Mouse (Mus musculus) kidney, postnatal 0 days (tissue): ENCODE measurements at regions not wholly inside any gene's neighbourhood (a gene's known extent, or its start where the extent isn't known, plus 50 kb on each side); places are given as distances from the start of the nearest gene placed in this dataset.

Experiments
- ATAC-seq: fragments of 200-750 bp; cut with Nextera tagmentation; replicated peaks from 2 replicates; pipeline ENCODE4 v1.8.0; 2017; ENCODE audit warnings: low read depth, moderate number of reproducible peaks, moderate TSS enrichment, moderate library complexity; ENCODE audit not compliant: low FRiP score
- DNase-seq: peaks from one replicate; pipeline ENCODE4 v3.0.0-alpha.2; 2016; ENCODE audit warnings: low spot score
- H3K27ac ChIP-seq: fragments of 300-500 bp; sonication (generic); 2 replicates; pipeline ENCODE4 v1.5.1; 2014; ENCODE audit warnings: mild to moderate bottlenecking
- H3K27me3 ChIP-seq: fragments of 300-500 bp; sonication (generic); 2 replicates; pipeline ENCODE4 v1.6.1; 2014; ENCODE audit warnings: low read length, mixed read lengths; ENCODE audit not compliant: insufficient read depth
- H3K36me3 ChIP-seq: fragments of 300-500 bp; sonication (generic); 2 replicates; pipeline ENCODE4 v1.6.1; 2014; ENCODE audit warnings: low read length, mixed read lengths; ENCODE audit not compliant: insufficient read depth
- H3K4me1 ChIP-seq: fragments of 300-500 bp; sonication (generic); replicated peaks from 2 replicates; pipeline ENCODE4 v1.6.1; 2014; ENCODE audit warnings: antibody characterized with exemption, low read length, mixed read lengths; ENCODE audit not compliant: insufficient read depth
- H3K4me2 ChIP-seq: fragments of 300-500 bp; sonication (generic); 2 replicates; pipeline ENCODE4 v1.6.1; 2014; ENCODE audit warnings: mild to moderate bottlenecking, low read length, moderate library complexity, mixed read lengths
- H3K4me3 ChIP-seq: fragments of 300-500 bp; sonication (generic); replicated peaks from 2 replicates; pipeline ENCODE4 v1.5.1; 2014; ENCODE audit warnings: low read depth, low read length
- H3K9ac ChIP-seq: fragments of 300-500 bp; sonication (generic); 2 replicates; pipeline ENCODE4 v1.6.1; 2014; ENCODE audit warnings: low read depth, low read length
- H3K9me3 ChIP-seq: fragments of 300-500 bp; sonication (generic); replicated peaks from 2 replicates; pipeline ENCODE4 v1.6.1; 2016; ENCODE audit warnings: low read length, inconsistent platforms, mixed read lengths
- CTCF ChIP-seq: IDR thresholded peaks from 2 replicates; pipeline ENCODE4 v1.5.1; 2016; ENCODE audit warnings: antibody characterized with exemption, low read depth, mild to moderate bottlenecking, moderate library complexity
- WGBS: fragments of 180-500 bp; shearing (Covaris S2); extraction: QIAGEN DNeasy Blood & Tissue Kit; methylation state at CpG from one replicate; pipeline ENCODE4 v1.1.7; 2014; 5-methylcytosine and 5-hydroxymethylcytosine counted together

GRCm38 (mm10) chr1:64284656-64285055 is 162.6 kb upstream of the Klf7 start:
- 57% methylated on average over 8 of the region's 8 CpGs for WGBS
- DNase-seq (peak; percentile 35), ATAC-seq (no peak)
- Histone ChIP-seq H3K4me2 (no peak overlapping the region), H3K9ac (no peak overlapping the region), H3K27me3 (no peaks in the 10 kb centered on the region), H3K4me3 (no peak overlapping the region), H3K9me3 (no peaks in the 10 kb centered on the region), H3K4me1 (0 out of 2 replicates have a peak, but pooled peaks cover 3% of the 10 kb centered on the region), H3K36me3 (no peaks in the 10 kb centered on the region), H3K27ac (no peak overlapping the region)
- TF ChIP-seq CTCF: no peak

- Histone ChIP-seq H3K9ac (no peak overlapping the region), H3K4me1 (no peaks in the 10 kb centered on the region), H3K27ac (no peak overlapping the region), H3K9me3 (no peaks in the 10 kb centered on the region), H3K4me3 (no peak overlapping the region), H3K36me3 (no peaks in the 10 kb centered on the region), H3K4me2 (no peak overlapping the region), H3K27me3 (no peaks in the 10 kb centered on the region)
- DNase-seq (no peak), ATAC-seq (no peak)
- TF ChIP-seq CTCF: no peak
Measured at GRCm38 (mm10) chr1:64275865-64276264, 153.8 kb upstream of the Klf7 start.

- Histone ChIP-seq H3K9me3 (no peaks in the 10 kb centered on the region), H3K4me2 (no peak overlapping the region), H3K27me3 (no peaks in the 10 kb centered on the region), H3K4me1 (no peaks in the 10 kb centered on the region), H3K27ac (no peak overlapping the region), H3K9ac (no peak overlapping the region), H3K36me3 (no peaks in the 10 kb centered on the region), H3K4me3 (no peak overlapping the region)
- DNase-seq (no peak), ATAC-seq (no peak)
- no peak for TF ChIP-seq CTCF
- 66% methylated on average over 3 of the region's 3 CpGs for WGBS
Measured at GRCm38 (mm10) chr1:64275086-64275802, 153.2 kb upstream of the Klf7 start.

GRCm38 (mm10) chr1:64257237-64257636 is 135.2 kb upstream of the Klf7 start:
- Histone ChIP-seq H3K4me1 (no peaks in the 10 kb centered on the region), H3K36me3 (no peaks in the 10 kb centered on the region), H3K9me3 (no peaks in the 10 kb centered on the region), H3K9ac (no peak overlapping the region), H3K27ac (no peak overlapping the region), H3K27me3 (no peaks in the 10 kb centered on the region), H3K4me2 (no peak overlapping the region), H3K4me3 (no peak overlapping the region)
- WGBS: 42% methylated on average over 2 of the region's 2 CpGs
- TF ChIP-seq CTCF: no peak
- no peak for ATAC-seq
- DNase-seq: no peak

GRCm38 (mm10) chr1:64255554-64256295 is 133.6 kb upstream of the Klf7 start:
- DNase-seq (no peak), ATAC-seq (no peak)
- H3K4me2 ChIP-seq: no peak overlapping the region
- no peak for TF ChIP-seq CTCF
- WGBS: 85% methylated on average over 14 of the region's 14 CpGs
- no peak overlapping the region for H3K27ac ChIP-seq
- no peak overlapping the region for H3K9ac ChIP-seq
- no peaks in the 10 kb centered on the region for H3K27me3 ChIP-seq
- H3K36me3 ChIP-seq: no peaks in the 10 kb centered on the region
- no peaks in the 10 kb centered on the region for H3K4me1 ChIP-seq
- no peak overlapping the region for H3K4me3 ChIP-seq
- H3K9me3 ChIP-seq: no peaks in the 10 kb centered on the region

GRCm38 (mm10) chr1:64254673-64255072 is 132.6 kb upstream of the Klf7 start:
- 88% methylated on average over 8 of the region's 8 CpGs for WGBS
- Histone ChIP-seq H3K9me3 (no peaks in the 10 kb centered on the region), H3K36me3 (no peaks in the 10 kb centered on the region), H3K27ac (no peak overlapping the region), H3K4me2 (no peak overlapping the region), H3K4me3 (no peak overlapping the region), H3K27me3 (no peaks in the 10 kb centered on the region), H3K4me1 (no peaks in the 10 kb centered on the region), H3K9ac (no peak overlapping the region)
- TF ChIP-seq CTCF: no peak
- DNase-seq (no peak), ATAC-seq (no peak)
